Mouse (Mus musculus) midbrain, embryonic 11.5 days (tissue): ENCODE results near the gene Olfr734. TPM values are rescaled to one million over a fixed set of nuclear protein-coding genes. Genes with fewer than 3 reads are reported as not detected.

ENCODE experiments used
- polyA plus RNA-seq: library from polyadenylated mRNA; unstranded; fragments of >200 nt; fragmentation: Nextera tagmentation; extraction: Ambion mirVana; gene quantifications from 2 replicates; pipeline ENCODE4 v1.2.1, GENCODE M21; 2014

Gene Olfr734
- polyA plus RNA-seq, 1 experiment from 2014 or later, result not detected

Other genes with a start within 250 kb of the Olfr734 start
- gene Olfr726, start 235.8 kb downstream of the Olfr734 start, polyA plus RNA-seq, result not detected in 2 replicates
- gene Olfr727, start 203.6 kb downstream of the Olfr734 start, polyA plus RNA-seq, result not detected in 2 replicates
- gene Olfr728, start 184.1 kb downstream of the Olfr734 start, polyA plus RNA-seq, result not detected in 2 replicates
- gene Olfr729, start 173.9 kb downstream of the Olfr734 start, polyA plus RNA-seq, result not detected in 2 replicates
- not detected in 2 replicates for gene Olfr730, start 138.6 kb downstream of the Olfr734 start, polyA plus RNA-seq
- not detected in 2 replicates for gene Olfr731, start 84.9 kb downstream of the Olfr734 start, polyA plus RNA-seq
- not detected in 2 replicates for gene Olfr732, start 42.6 kb downstream of the Olfr734 start, polyA plus RNA-seq
- gene Olfr733, start 25.2 kb downstream of the Olfr734 start, polyA plus RNA-seq, result not detected in 2 replicates
- gene Olfr735, start 22.1 kb upstream of the Olfr734 start, polyA plus RNA-seq, result not detected in 2 replicates
- not detected in 2 replicates for gene Tlr11, start 31.2 kb upstream of the Olfr734 start, polyA plus RNA-seq
- gene Olfr736, start 54.4 kb upstream of the Olfr734 start, polyA plus RNA-seq, result not detected in 2 replicates
- not detected in 2 replicates for gene Olfr738, start 80.8 kb upstream of the Olfr734 start, polyA plus RNA-seq
- gene Olfr739, start 91.9 kb upstream of the Olfr734 start, polyA plus RNA-seq, result not detected in 2 replicates
- gene Olfr740, start 118.8 kb upstream of the Olfr734 start, polyA plus RNA-seq, result not detected in 2 replicates
- gene Olfr741, start 146.0 kb upstream of the Olfr734 start, polyA plus RNA-seq, result not detected in 2 replicates
- not detected in 2 replicates for gene Olfr742, start 176.8 kb upstream of the Olfr734 start, polyA plus RNA-seq
- not detected in 2 replicates for gene Olfr743, start 195.1 kb upstream of the Olfr734 start, polyA plus RNA-seq